In the genomic region with DNA sequence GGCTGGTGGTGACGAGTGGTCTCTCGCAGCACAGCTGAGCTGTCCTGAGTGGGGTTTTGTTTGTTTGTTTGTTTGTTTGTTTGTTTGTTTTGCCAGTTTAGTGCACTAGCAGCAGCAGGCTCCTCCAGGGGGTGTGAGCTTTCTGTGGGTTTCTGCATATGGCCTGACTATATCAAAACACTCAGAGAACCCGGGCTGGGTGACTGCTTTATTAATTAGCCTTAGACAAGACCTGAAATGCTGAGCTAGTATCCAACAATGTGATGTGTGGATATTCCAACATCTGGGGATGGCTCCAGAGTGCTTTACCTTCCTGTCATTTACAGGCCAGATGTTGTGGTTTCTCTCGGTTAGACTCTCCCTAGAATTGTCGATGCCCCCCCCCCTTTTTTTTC, we compare ENCODE assay signal across 7 mouse cellular contexts. TPM values are rescaled to one million over a fixed set of nuclear protein-coding genes. Genes with fewer than 3 reads are reported as not detected.
DNase-seq lines count a peak whose midpoint lies in the region; ATAC-seq lines count a peak whose summit lies in the region.

No protein-coding gene starts in this region.

- no peak overlapping the region; the same call in 1 of the 2 replicates for H3K9ac ChIP-seq in neural tube, embryonic 11.5 days (ENCODE audit: low read length)
- H3K9ac ChIP-seq in forebrain, embryonic 14.5 days (ENCODE audit: low read length) = peak overlapping the region; percentile 75
- H3K9ac ChIP-seq in liver, embryonic 11.5 days (ENCODE audit: low read depth, low read length) = peak overlapping the region; percentile 52
- no peak overlapping the region for H3K9ac ChIP-seq in stomach, embryonic 15.5 days

- H3K4me1 ChIP-seq in neural tube, embryonic 11.5 days (ENCODE audit: control insufficient read depth, insufficient read depth, low read length) = no peaks in the 10 kb centered on the region
- no peaks in the 10 kb centered on the region for H3K4me1 ChIP-seq in forebrain, embryonic 14.5 days (ENCODE audit: control insufficient read depth, insufficient read depth, low read length)
- no peaks in the 10 kb centered on the region; the same call in 1 of the 2 replicates for H3K4me1 ChIP-seq in liver, embryonic 11.5 days (replicated peaks; ENCODE audit: control insufficient read depth, insufficient read depth, low read length)
- H3K4me1 ChIP-seq in stomach, embryonic 15.5 days = 0 out of 2 replicates have a peak, but pooled peaks cover 5% of the 10 kb centered on the region

- H3K9me3 ChIP-seq in neural tube, embryonic 11.5 days (ENCODE audit: control insufficient read depth, low read length) = no peaks in the 10 kb centered on the region
- H3K9me3 ChIP-seq in forebrain, embryonic 14.5 days (replicated peaks; ENCODE audit: control insufficient read depth, low read length) = no peaks in the 10 kb centered on the region
- H3K9me3 ChIP-seq in liver, embryonic 11.5 days (ENCODE audit: control insufficient read depth, low read length) = no peaks in the 10 kb centered on the region
- no peaks in the 10 kb centered on the region for H3K9me3 ChIP-seq in stomach, embryonic 15.5 days

- H3K4me2 ChIP-seq in neural tube, embryonic 11.5 days (ENCODE audit: low read depth) = peak overlapping the region; percentile 98
- H3K4me2 ChIP-seq in forebrain, embryonic 14.5 days (ENCODE audit: low read length) = peak overlapping the region; percentile 95
- H3K4me2 ChIP-seq in liver, embryonic 11.5 days = peak overlapping the region; percentile 91
- H3K4me2 ChIP-seq in stomach, embryonic 15.5 days = peak overlapping the region; percentile 100

- no peak overlapping the region for H3K27ac ChIP-seq in neural tube, embryonic 11.5 days (ENCODE audit: low read depth, low read length)
- no peak overlapping the region for H3K27ac ChIP-seq in forebrain, embryonic 14.5 days (ENCODE audit: low read depth, low read length)
- no peak overlapping the region for H3K27ac ChIP-seq in liver, embryonic 11.5 days (ENCODE audit: low read depth, low read length)
- no peak overlapping the region for H3K27ac ChIP-seq in stomach, embryonic 15.5 days

- ATAC-seq in neural tube, embryonic 11.5 days (ENCODE audit: insufficient read depth, low FRiP score, low TSS enrichment) = no peak; the same call in 1 of the 2 replicates
- peak; percentile 38 for ATAC-seq in forebrain, embryonic 14.5 days
- no peak for ATAC-seq in liver, embryonic 11.5 days (replicated peaks; ENCODE audit: low FRiP score)
- ATAC-seq in stomach, embryonic 15.5 days (ENCODE audit: insufficient read depth, low FRiP score, low read depth) = no peak; the same call in 1 of the 2 replicates

- H3K4me3 ChIP-seq in neural tube, embryonic 11.5 days (ENCODE audit: low read depth, low read length) = peak overlapping the region; percentile 68
- H3K4me3 ChIP-seq in forebrain, embryonic 14.5 days (ENCODE audit: low read depth, low read length) = peak overlapping the region; percentile 73
- peak overlapping the region; percentile 73 for H3K4me3 ChIP-seq in liver, embryonic 11.5 days (ENCODE audit: low read depth, low read length)
- H3K4me3 ChIP-seq in stomach, embryonic 15.5 days (replicated peaks) = peak overlapping the region; percentile 71

- H3K27me3 ChIP-seq in neural tube, embryonic 11.5 days (ENCODE audit: control insufficient read depth, insufficient read depth, low read length) = no peaks in the 10 kb centered on the region
- H3K27me3 ChIP-seq in forebrain, embryonic 14.5 days (replicated peaks; ENCODE audit: control insufficient read depth, insufficient read depth, low read length) = no peaks in the 10 kb centered on the region; the same call in 1 of the 2 replicates
- no peaks in the 10 kb centered on the region for H3K27me3 ChIP-seq in liver, embryonic 11.5 days (replicated peaks; ENCODE audit: control insufficient read depth, insufficient read depth, low read length)
- no peaks in the 10 kb centered on the region for H3K27me3 ChIP-seq in stomach, embryonic 15.5 days (replicated peaks)

- WGBS in neural tube, embryonic 11.5 days = 25% methylated on average over 5 of the region's 5 CpGs
- WGBS in forebrain, embryonic 14.5 days = 18% methylated on average over 5 of the region's 5 CpGs
- WGBS in liver, embryonic 11.5 days = 19% methylated on average over 5 of the region's 5 CpGs
- WGBS in stomach, embryonic 15.5 days = 16% methylated on average over 5 of the region's 5 CpGs

- no peak for DNase-seq in neural tube, embryonic 11.5 days (ENCODE audit: low spot score)
- DNase-seq in neural tube, embryonic 10.5 days (ENCODE audit: extremely low spot score, low spot score) = no peak
- no peak for DNase-seq in forebrain, embryonic 14.5 days (ENCODE audit: low spot score)
- no peak for DNase-seq in liver, embryonic 11.5 days (ENCODE audit: low spot score)
- DNase-seq in cerebellum, adult 18-20 months = no peak
- DNase-seq in adrenal gland, postnatal 4 days (ENCODE audit: low spot score in 2 of 2) = no peak

- no peaks in the 10 kb centered on the region for H3K36me3 ChIP-seq in neural tube, embryonic 11.5 days (ENCODE audit: control insufficient read depth, insufficient read depth, low read length)
- no peaks in the 10 kb centered on the region for H3K36me3 ChIP-seq in forebrain, embryonic 14.5 days (ENCODE audit: control insufficient read depth, insufficient read depth, low read length)
- no peaks in the 10 kb centered on the region for H3K36me3 ChIP-seq in liver, embryonic 11.5 days (ENCODE audit: control insufficient read depth, insufficient read depth, low read length)
- H3K36me3 ChIP-seq in stomach, embryonic 15.5 days = no peaks in the 10 kb centered on the region

RNA-seq across cellular contexts. Expression of a gene that starts 0.3 kb away (rescaled TPM):
- 2.2 and 2.3 TPM in 2 replicates for polyA plus RNA-seq in neural tube, embryonic 11.5 days (2014; fragmentation: Nextera tagmentation; extraction: Ambion mirVana)
- 3.4 and 5.0 TPM in 2 replicates for polyA plus RNA-seq in forebrain, embryonic 14.5 days (2014; fragmentation: Nextera tagmentation; extraction: Ambion mirVana)
- 0.69 and 0.83 TPM in 2 replicates for polyA plus RNA-seq in liver, embryonic 11.5 days (2014; fragmentation: Nextera tagmentation; extraction: Ambion mirVana)
- polyA plus RNA-seq in stomach, embryonic 15.5 days (2015; fragmentation: Nextera tagmentation; extraction: Ambion mirVana) = 2.1 and 2.4 TPM in 2 replicates
- total RNA-seq in adrenal gland, postnatal 4 days (2021) = 1 to 10 TPM; 8.7 to 9.5 TPM

RNA-seq across cellular contexts. Expression of a gene that starts 31.4 kb away (rescaled TPM):
- 74.6 and 77.6 TPM in 2 replicates for polyA plus RNA-seq in neural tube, embryonic 11.5 days (2014; fragmentation: Nextera tagmentation; extraction: Ambion mirVana)
- polyA plus RNA-seq in forebrain, embryonic 14.5 days (2014; fragmentation: Nextera tagmentation; extraction: Ambion mirVana) = 31.1 and 34.1 TPM in 2 replicates
- 134 TPM in 2 replicates for polyA plus RNA-seq in liver, embryonic 11.5 days (2014; fragmentation: Nextera tagmentation; extraction: Ambion mirVana)
- 141 and 142 TPM in 2 replicates for polyA plus RNA-seq in stomach, embryonic 15.5 days (2015; fragmentation: Nextera tagmentation; extraction: Ambion mirVana)
- total RNA-seq in adrenal gland, postnatal 4 days (2021) = 100 to 1,000 TPM; 379 to 452 TPM

Comparison
In these comparisons a context has a peak if more than half of its experiments do, and no peak if none do; other contexts are left out.
1. H3K9ac ChIP-seq: peak in forebrain, embryonic 14.5 days (single experiment) and liver, embryonic 11.5 days (single experiment); none in neural tube, embryonic 11.5 days (single experiment) and stomach, embryonic 15.5 days (single experiment).
2. Peak in every context shown above with its lines, with median percentiles within 50 percentile points of each other: H3K4me2 ChIP-seq and H3K4me3 ChIP-seq.